ENCODE assay signal across 8 mouse cellular contexts in the genomic region with DNA sequence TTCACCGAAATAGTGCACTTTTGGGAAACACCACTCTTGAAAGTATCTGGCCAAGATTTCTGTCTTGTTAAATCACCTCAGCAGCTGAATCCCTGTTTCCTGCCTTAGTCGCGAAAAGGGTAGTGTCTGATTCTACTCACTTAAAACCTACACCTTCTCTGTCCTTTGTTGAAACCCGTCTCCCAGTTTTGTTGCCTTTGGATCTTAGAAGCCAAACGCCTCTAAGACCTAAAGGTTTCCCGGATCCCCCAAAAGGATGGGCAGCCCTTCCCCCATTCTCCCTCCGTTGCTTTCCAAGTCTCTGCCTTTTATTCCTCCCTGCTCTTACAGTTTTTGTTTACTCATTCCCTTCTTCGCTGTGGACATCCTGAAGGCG. TPM values are rescaled to one million over a fixed set of nuclear protein-coding genes. Genes with fewer than 3 reads are reported as not detected.
DNase-seq lines count a peak whose midpoint lies in the region; ATAC-seq and TF ChIP-seq lines count a peak whose summit lies in the region.
"Had no signal": no experiment of that assay in that cellular context is flagged by ENCODE, and none has a peak within 500 bp of the region (broad histone marks: within the 10 kb centered on the region; RNA-seq: fewer than 3 reads in every experiment).

No protein-coding gene starts in this region.

- TF ChIP-seq CTCF in forebrain, postnatal 0 days (IDR thresholded peaks at IDR 0.05; ENCODE audit: low read depth) = no peak

- no peak for DNase-seq in kidney, postnatal 10 days
- no peak for DNase-seq in embryonic facial prominence, embryonic 11.5 days (ENCODE audit: low spot score)
- peak; percentile 32 for DNase-seq in forebrain, postnatal 0 days
- no peak for DNase-seq in midbrain, embryonic 14.5 days
- no peak for DNase-seq in cerebellum, adult 18-20 months
- DNase-seq in retina, postnatal 1 day = no peak

- no peak for ATAC-seq in kidney, embryonic 14.5 days (ENCODE audit: low FRiP score, low TSS enrichment)
- no peak for ATAC-seq in embryonic facial prominence, embryonic 11.5 days (replicated peaks; ENCODE audit: insufficient number of reproducible peaks, low FRiP score, low TSS enrichment, low read depth)
- ATAC-seq in forebrain, postnatal 0 days = no peak
- ATAC-seq in midbrain, embryonic 14.5 days (ENCODE audit: low FRiP score, low TSS enrichment) = no peak

- peaks cover 13% of the 10 kb centered on the region; the same call in 1 of the 2 replicates for H3K4me1 ChIP-seq in kidney, embryonic 14.5 days (ENCODE audit: control insufficient read depth, insufficient read depth, low read length)
- no peaks in the 10 kb centered on the region for H3K4me1 ChIP-seq in embryonic facial prominence, embryonic 11.5 days (ENCODE audit: control insufficient read depth, insufficient read depth, low read length)
- no peaks in the 10 kb centered on the region for H3K4me1 ChIP-seq in forebrain, postnatal 0 days (ENCODE audit: insufficient read depth)
- 0 out of 2 replicates have a peak, but pooled peaks cover 11% of the 10 kb centered on the region for H3K4me1 ChIP-seq in midbrain, embryonic 14.5 days (ENCODE audit: control insufficient read depth, insufficient read depth, low read length)

- 6% methylated on average over 9 of the region's 9 CpGs for WGBS in kidney, embryonic 14.5 days
- WGBS in embryonic facial prominence, embryonic 11.5 days = 8% methylated on average over 9 of the region's 9 CpGs
- WGBS in forebrain, postnatal 0 days = 14% methylated on average over 9 of the region's 9 CpGs
- WGBS in midbrain, embryonic 14.5 days = 7% methylated on average over 9 of the region's 9 CpGs

- peak overlapping the region; percentile 65; the same call in 1 of the 2 replicates for H3K9ac ChIP-seq in kidney, embryonic 14.5 days (ENCODE audit: low read depth, low read length)
- H3K9ac ChIP-seq in embryonic facial prominence, embryonic 11.5 days (replicated peaks; ENCODE audit: low read length) = no peak overlapping the region
- no peak overlapping the region for H3K9ac ChIP-seq in forebrain, postnatal 0 days
- no peak overlapping the region for H3K9ac ChIP-seq in midbrain, embryonic 14.5 days (replicated peaks; ENCODE audit: low read length)

- H3K4me3 ChIP-seq in kidney, embryonic 14.5 days (ENCODE audit: low read length) = peak overlapping the region; percentile 48
- H3K4me3 ChIP-seq in embryonic facial prominence, embryonic 11.5 days (ENCODE audit: low read depth, low read length) = peak overlapping the region; percentile 39; the same call in 1 of the 2 replicates
- H3K4me3 ChIP-seq in forebrain, postnatal 0 days (ENCODE audit: low read depth, low read length) = no peak overlapping the region
- H3K4me3 ChIP-seq in midbrain, embryonic 14.5 days (replicated peaks; ENCODE audit: low read depth, low read length) = no peak overlapping the region
- H3K4me3 ChIP-seq: erythroblast, embryonic 14.5 days had no signal

- H3K36me3 ChIP-seq in kidney, embryonic 14.5 days (ENCODE audit: control insufficient read depth, insufficient read depth, low read length) = no peaks in the 10 kb centered on the region
- H3K36me3 ChIP-seq in embryonic facial prominence, embryonic 11.5 days (replicated peaks; ENCODE audit: control insufficient read depth, insufficient read depth, low read depth, low read length) = no peaks in the 10 kb centered on the region
- H3K36me3 ChIP-seq in forebrain, postnatal 0 days (ENCODE audit: insufficient read depth) = no peaks in the 10 kb centered on the region
- H3K36me3 ChIP-seq in midbrain, embryonic 14.5 days (ENCODE audit: control insufficient read depth, insufficient read depth, low read length) = no peaks in the 10 kb centered on the region

- no peaks in the 10 kb centered on the region for H3K9me3 ChIP-seq in kidney, embryonic 14.5 days (ENCODE audit: control insufficient read depth, low read length)
- no peaks in the 10 kb centered on the region for H3K9me3 ChIP-seq in embryonic facial prominence, embryonic 11.5 days (replicated peaks; ENCODE audit: control insufficient read depth, low read length)
- H3K9me3 ChIP-seq in forebrain, postnatal 0 days (ENCODE audit: low read length) = no peaks in the 10 kb centered on the region
- no peaks in the 10 kb centered on the region for H3K9me3 ChIP-seq in midbrain, embryonic 14.5 days (ENCODE audit: control insufficient read depth, low read length)

- H3K27ac ChIP-seq in kidney, embryonic 14.5 days (ENCODE audit: low read depth, low read length) = peak overlapping the region; percentile 74; the same call in 1 of the 2 replicates
- no peak overlapping the region for H3K27ac ChIP-seq in embryonic facial prominence, embryonic 11.5 days (replicated peaks; ENCODE audit: low read depth, low read length)
- H3K27ac ChIP-seq in forebrain, postnatal 0 days (ENCODE audit: low read depth, low read length) = no peak overlapping the region
- H3K27ac ChIP-seq in midbrain, embryonic 14.5 days (replicated peaks; ENCODE audit: low read depth, low read length) = no peak overlapping the region

- H3K27me3 ChIP-seq in kidney, embryonic 14.5 days (ENCODE audit: control insufficient read depth, insufficient read depth, low read length) = peaks cover 19% of the 10 kb centered on the region
- peaks cover 4% of the 10 kb centered on the region; the same call in 1 of the 2 replicates for H3K27me3 ChIP-seq in embryonic facial prominence, embryonic 11.5 days (ENCODE audit: control insufficient read depth, insufficient read depth, low read length)
- peaks cover 49% of the 10 kb centered on the region for H3K27me3 ChIP-seq in forebrain, postnatal 0 days (ENCODE audit: insufficient read depth, low read length)
- peaks cover 50% of the 10 kb centered on the region for H3K27me3 ChIP-seq in midbrain, embryonic 14.5 days (ENCODE audit: control insufficient read depth, insufficient read depth, low read length)

- H3K4me2 ChIP-seq in kidney, embryonic 14.5 days (replicated peaks; ENCODE audit: low read depth, low read length) = peak overlapping the region; percentile 85
- peak overlapping the region; percentile 89 for H3K4me2 ChIP-seq in embryonic facial prominence, embryonic 11.5 days (ENCODE audit: low read depth, low read length)
- H3K4me2 ChIP-seq in forebrain, postnatal 0 days (ENCODE audit: low read depth) = no peak overlapping the region
- peak overlapping the region; percentile 78 for H3K4me2 ChIP-seq in midbrain, embryonic 14.5 days (ENCODE audit: low read length)

RNA-seq across cellular contexts. Expression of a gene that starts 32.0 kb away (rescaled TPM):
- polyA plus RNA-seq in kidney, embryonic 14.5 days (2014; fragmentation: Nextera tagmentation; extraction: Ambion mirVana) = 50.8 and 89.3 TPM in 2 replicates
- polyA plus RNA-seq in embryonic facial prominence, embryonic 11.5 days (2014; fragmentation: Nextera tagmentation; extraction: Ambion mirVana) = 46.3 and 48.4 TPM in 2 replicates
- 3.2 and 3.9 TPM in 2 replicates for total RNA-seq in forebrain, postnatal 0 days (2014; rRNA removed)
- polyA plus RNA-seq in forebrain, postnatal 0 days (2015; fragmentation: Nextera tagmentation; extraction: Ambion mirVana) = 1.9 TPM in 2 replicates
- 4.6 and 10.1 TPM in 2 replicates for polyA plus RNA-seq in midbrain, embryonic 14.5 days (2014; fragmentation: Nextera tagmentation; extraction: Ambion mirVana)

Comparison
In these comparisons a context has a peak if more than half of its experiments do, and no peak if none do; other contexts are left out.
1. H3K4me3 ChIP-seq: peak in kidney, embryonic 14.5 days (single experiment) and embryonic facial prominence, embryonic 11.5 days (single experiment); none in forebrain, postnatal 0 days (single experiment) and midbrain, embryonic 14.5 days (single experiment).